Mouse (Mus musculus) midbrain, embryonic 14.5 days (tissue): ENCODE measurements around the gene Prox1. TPM values are rescaled to one million over a fixed set of nuclear protein-coding genes. Genes with fewer than 3 reads are reported as not detected.

Experiments
- ATAC-seq: fragments of 200-750 bp; cut with Nextera tagmentation; 2 replicates; pipeline ENCODE4 v1.8.0; 2017; ENCODE audit warnings: moderate number of reproducible peaks, moderate library complexity; ENCODE audit not compliant: low FRiP score, low TSS enrichment
- DNase-seq: peaks from one replicate; pipeline ENCODE4 v3.0.0-alpha.2; 2015
- H3K27ac ChIP-seq: fragments of 300-500 bp; sonication (generic); replicated peaks from 2 replicates; pipeline ENCODE4 v1.5.1; 2014; ENCODE audit warnings: mild to moderate bottlenecking, low read depth, low read length, moderate library complexity
- H3K27me3 ChIP-seq: fragments of 300-500 bp; sonication (generic); 2 replicates; pipeline ENCODE4 v1.6.1; 2014; ENCODE audit warnings: low read length, control low read depth, mixed read lengths; ENCODE audit not compliant: control insufficient read depth, insufficient read depth
- H3K36me3 ChIP-seq: fragments of 300-500 bp; sonication (generic); 2 replicates; pipeline ENCODE4 v1.6.1; 2014; ENCODE audit warnings: low read length, control low read depth; ENCODE audit not compliant: control insufficient read depth, insufficient read depth
- H3K4me1 ChIP-seq: fragments of 300-500 bp; sonication (generic); 2 replicates; pipeline ENCODE4 v1.6.1; 2014; ENCODE audit warnings: mild to moderate bottlenecking, antibody characterized with exemption, low read length, control low read depth; ENCODE audit not compliant: control insufficient read depth, insufficient read depth
- H3K4me2 ChIP-seq: fragments of 300-500 bp; sonication (generic); 2 replicates; pipeline ENCODE4 v1.6.1; 2014; ENCODE audit warnings: mild to moderate bottlenecking, low read length, moderate library complexity
- H3K4me3 ChIP-seq: fragments of 300-500 bp; sonication (generic); replicated peaks from 2 replicates; pipeline ENCODE4 v1.5.1; 2014; ENCODE audit warnings: low read depth, low read length
- H3K9ac ChIP-seq: fragments of 300-500 bp; sonication (generic); replicated peaks from 2 replicates; pipeline ENCODE4 v1.6.1; 2014; ENCODE audit warnings: mild to moderate bottlenecking, low read length, moderate library complexity
- H3K9me3 ChIP-seq: fragments of 300-500 bp; sonication (generic); 2 replicates; pipeline ENCODE4 v1.6.1; 2016; ENCODE audit warnings: low read length, control low read depth, mixed read lengths; ENCODE audit not compliant: control insufficient read depth
- WGBS: fragments of 180-500 bp; shearing (Covaris S2); extraction: QIAGEN DNeasy Blood & Tissue Kit; methylation state at CpG from one replicate; pipeline ENCODE4 v1.1.7; 2014; 5-methylcytosine and 5-hydroxymethylcytosine counted together
- polyA plus RNA-seq: library from polyadenylated mRNA; unstranded; fragments of >200 nt; fragmentation: Nextera tagmentation; extraction: Ambion mirVana; gene quantifications from 2 replicates; pipeline ENCODE4 v1.2.1, GENCODE M21; 2014

Prox1 gene
- polyA plus RNA-seq, 1 experiment from 2014 or later = 10.7 TPM

DNA sequence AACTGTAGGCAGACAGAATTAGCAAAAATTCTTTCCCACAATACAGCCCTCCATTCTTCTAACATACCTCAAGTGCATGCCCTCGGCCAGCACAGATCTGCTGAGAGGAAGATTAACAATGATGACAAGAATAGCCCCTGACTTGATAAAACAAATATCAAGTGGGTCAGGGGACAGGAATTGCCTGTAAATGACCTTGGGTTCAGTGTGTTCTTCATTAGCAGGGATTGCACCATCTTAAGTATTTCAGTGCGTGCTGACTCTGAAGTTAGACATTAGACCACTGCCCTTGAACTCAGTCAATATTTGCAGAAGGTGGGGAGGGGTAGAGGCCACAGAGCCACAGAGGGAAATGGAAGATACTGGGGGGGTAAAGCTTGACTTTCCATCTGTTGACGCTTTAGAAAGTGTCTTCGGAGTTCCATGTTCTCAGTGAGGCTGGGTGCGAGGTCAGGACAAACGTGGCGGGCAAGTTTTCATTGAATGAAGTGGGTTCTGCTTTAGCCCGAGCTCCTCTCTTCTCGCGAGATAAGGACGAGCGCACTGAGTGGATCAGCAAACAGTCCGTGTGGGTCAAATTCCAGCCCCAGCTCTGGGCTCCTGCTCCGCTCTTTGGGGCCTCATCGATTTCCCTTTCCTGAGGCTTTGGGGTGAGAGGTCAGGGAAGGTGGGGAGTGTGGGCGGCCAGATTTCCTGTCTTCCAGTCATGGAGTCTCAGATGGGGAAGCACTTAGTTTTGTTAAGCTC, 63.7 kb downstream of the Prox1 start:
- H3K36me3 ChIP-seq = no peaks in the 10 kb centered on the region
- ATAC-seq (no peak), DNase-seq (no peak)
- H3K27me3 ChIP-seq = no peaks in the 10 kb centered on the region
- H3K4me2 ChIP-seq = no peak overlapping the region
- H3K4me1 ChIP-seq = no peaks in the 10 kb centered on the region
- WGBS = 86% methylated on average over 16 of the region's 16 CpGs
- no peak overlapping the region for H3K27ac ChIP-seq
- no peak overlapping the region for H3K9ac ChIP-seq
- H3K4me3 ChIP-seq = no peak overlapping the region
- no peaks in the 10 kb centered on the region; the same call in none of the 2 replicates for H3K9me3 ChIP-seq

DNA sequence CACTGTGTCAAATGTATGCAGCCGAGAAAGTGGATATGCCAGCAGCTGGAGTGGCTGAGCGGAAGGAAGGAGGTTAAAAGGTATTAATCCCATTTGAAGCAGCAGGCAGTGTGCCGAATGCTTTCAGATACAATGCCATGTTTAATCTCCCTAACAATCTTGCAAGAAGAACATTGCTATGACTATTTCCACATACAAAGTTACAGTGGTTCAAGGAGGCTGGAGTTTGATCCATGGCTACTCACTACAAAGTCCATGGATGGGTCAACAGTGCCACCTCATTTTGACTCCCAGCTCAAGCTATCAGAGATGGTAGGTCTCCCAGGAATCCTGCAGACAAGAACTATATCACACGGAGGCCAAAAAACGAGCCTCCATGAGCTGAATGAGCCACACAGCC, 64.5 kb downstream of the Prox1 start:
- H3K9me3 ChIP-seq = no peaks in the 10 kb centered on the region; the same call in none of the 2 replicates
- H3K27me3 ChIP-seq = no peaks in the 10 kb centered on the region
- no peak overlapping the region for H3K4me3 ChIP-seq
- 44% methylated on average over 5 of the region's 5 CpGs for WGBS
- no peak overlapping the region for H3K4me2 ChIP-seq
- ATAC-seq = no peak
- H3K9ac ChIP-seq = no peak overlapping the region
- DNase-seq = no peak
- no peaks in the 10 kb centered on the region for H3K4me1 ChIP-seq
- H3K27ac ChIP-seq = no peak overlapping the region
- no peaks in the 10 kb centered on the region for H3K36me3 ChIP-seq

DNA sequence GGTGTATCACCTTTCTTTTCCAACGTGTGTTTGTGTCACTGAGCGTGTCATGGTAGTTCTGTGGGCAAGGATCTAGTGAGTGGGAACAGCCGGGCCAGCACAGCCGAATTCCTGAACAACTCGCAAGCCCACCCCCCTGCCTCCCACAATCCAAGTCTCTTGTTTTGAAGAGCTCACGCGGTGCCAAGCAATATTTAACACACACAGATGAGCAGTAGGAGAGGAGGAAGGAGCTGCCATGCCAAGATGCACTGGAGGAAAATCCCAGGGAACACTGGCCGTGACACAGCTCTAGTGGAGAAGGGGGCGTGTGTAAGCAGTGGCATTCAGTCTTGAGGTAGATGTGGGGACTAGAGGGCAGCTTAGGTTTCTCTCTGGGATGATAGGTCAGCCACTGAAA, 77.2 kb downstream of the Prox1 start:
- H3K4me3 ChIP-seq = no peak overlapping the region
- no peak overlapping the region for H3K27ac ChIP-seq
- no peaks in the 10 kb centered on the region for H3K36me3 ChIP-seq
- no peak overlapping the region for H3K4me2 ChIP-seq
- ATAC-seq (no peak), DNase-seq (no peak)
- no peaks in the 10 kb centered on the region for H3K9me3 ChIP-seq
- H3K4me1 ChIP-seq = no peaks in the 10 kb centered on the region
- no peaks in the 10 kb centered on the region for H3K27me3 ChIP-seq
- 82% methylated on average over 9 of the region's 9 CpGs for WGBS
- H3K9ac ChIP-seq = no peak overlapping the region

DNA sequence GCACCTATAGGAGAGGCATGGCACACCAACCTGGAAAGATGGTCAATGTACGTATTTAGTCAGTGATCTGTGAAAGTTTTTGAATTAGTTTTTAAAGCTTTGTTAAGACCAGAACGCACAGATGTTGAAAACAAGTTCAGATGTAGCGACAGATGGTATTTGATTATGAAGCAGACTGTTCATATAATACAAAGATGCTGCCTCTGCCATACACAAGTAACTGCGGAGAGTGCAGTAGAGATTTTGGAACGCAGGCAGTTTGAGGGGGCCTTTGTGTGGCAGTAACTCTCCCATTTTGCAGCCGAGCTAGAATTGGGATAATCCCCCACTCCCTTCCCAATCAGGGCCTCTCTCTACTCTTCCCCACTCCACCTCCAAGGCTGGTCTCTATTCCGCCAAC, 78.4 kb downstream of the Prox1 start:
- H3K4me2 ChIP-seq = no peak overlapping the region
- H3K27me3 ChIP-seq = no peaks in the 10 kb centered on the region
- H3K9ac ChIP-seq = no peak overlapping the region
- no peak for ATAC-seq
- 80% methylated on average over 7 of the region's 7 CpGs for WGBS
- no peak overlapping the region for H3K27ac ChIP-seq
- H3K36me3 ChIP-seq = no peaks in the 10 kb centered on the region
- no peak overlapping the region for H3K4me3 ChIP-seq
- no peaks in the 10 kb centered on the region for H3K9me3 ChIP-seq
- DNase-seq = no peak
- H3K4me1 ChIP-seq = no peaks in the 10 kb centered on the region

DNA sequence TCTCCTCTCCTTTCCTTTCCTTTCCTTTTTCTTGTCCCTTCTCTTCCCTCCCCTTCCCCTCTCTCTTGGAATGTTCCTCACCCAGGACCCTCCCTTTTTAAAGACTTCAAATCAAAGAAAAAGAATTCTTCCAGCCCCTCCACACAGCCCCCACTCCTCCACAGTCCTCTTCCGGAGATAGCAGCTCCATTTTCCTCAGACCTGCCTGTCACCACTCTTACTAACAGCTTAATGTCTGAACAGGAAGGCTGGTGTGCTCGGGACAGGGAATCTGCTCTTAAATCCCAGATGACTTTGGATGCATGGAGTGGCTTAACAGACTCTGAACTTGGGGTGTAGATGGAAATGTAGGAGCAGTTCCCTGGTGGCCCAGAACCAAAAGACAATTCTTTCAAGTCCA, 81.6 kb downstream of the Prox1 start:
- DNase-seq = no peak
- Histone ChIP-seq H3K4me1 (no peaks in the 10 kb centered on the region), H3K27me3 (no peaks in the 10 kb centered on the region), H3K27ac (no peak overlapping the region), H3K9me3 (no peaks in the 10 kb centered on the region), H3K9ac (no peak overlapping the region), H3K36me3 (no peaks in the 10 kb centered on the region), H3K4me3 (no peak overlapping the region), H3K4me2 (no peak overlapping the region)
- 48% methylated on average over 2 of the region's 2 CpGs for WGBS
- no peak for ATAC-seq

DNA sequence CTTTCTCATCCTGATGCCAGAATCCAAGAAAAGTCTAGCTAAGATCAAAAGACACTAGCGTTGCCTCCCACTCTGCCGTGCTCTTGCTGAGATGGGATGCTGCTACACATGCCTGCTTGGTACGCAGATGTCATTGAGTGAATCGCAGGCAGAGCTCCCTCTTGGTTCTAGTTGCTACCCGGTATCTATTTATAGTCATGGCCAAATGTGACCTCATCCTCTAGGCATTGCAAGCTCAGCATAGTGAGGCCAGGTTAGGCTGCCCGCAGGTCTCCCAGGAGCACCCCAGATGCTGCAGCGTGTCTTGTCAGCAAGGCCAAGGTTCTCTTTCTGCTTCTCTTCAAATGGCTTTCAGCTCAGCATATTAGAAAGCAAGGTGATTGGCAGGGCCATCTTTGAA, 84.8 kb downstream of the Prox1 start:
- H3K9me3 ChIP-seq = no peaks in the 10 kb centered on the region
- H3K36me3 ChIP-seq = no peaks in the 10 kb centered on the region
- WGBS = 90% methylated on average over 7 of the region's 7 CpGs
- no peaks in the 10 kb centered on the region for H3K4me1 ChIP-seq
- no peak overlapping the region for H3K9ac ChIP-seq
- ATAC-seq (no peak), DNase-seq (no peak)
- H3K4me2 ChIP-seq = no peak overlapping the region
- no peak overlapping the region for H3K4me3 ChIP-seq
- no peak overlapping the region for H3K27ac ChIP-seq
- no peaks in the 10 kb centered on the region for H3K27me3 ChIP-seq

DNA sequence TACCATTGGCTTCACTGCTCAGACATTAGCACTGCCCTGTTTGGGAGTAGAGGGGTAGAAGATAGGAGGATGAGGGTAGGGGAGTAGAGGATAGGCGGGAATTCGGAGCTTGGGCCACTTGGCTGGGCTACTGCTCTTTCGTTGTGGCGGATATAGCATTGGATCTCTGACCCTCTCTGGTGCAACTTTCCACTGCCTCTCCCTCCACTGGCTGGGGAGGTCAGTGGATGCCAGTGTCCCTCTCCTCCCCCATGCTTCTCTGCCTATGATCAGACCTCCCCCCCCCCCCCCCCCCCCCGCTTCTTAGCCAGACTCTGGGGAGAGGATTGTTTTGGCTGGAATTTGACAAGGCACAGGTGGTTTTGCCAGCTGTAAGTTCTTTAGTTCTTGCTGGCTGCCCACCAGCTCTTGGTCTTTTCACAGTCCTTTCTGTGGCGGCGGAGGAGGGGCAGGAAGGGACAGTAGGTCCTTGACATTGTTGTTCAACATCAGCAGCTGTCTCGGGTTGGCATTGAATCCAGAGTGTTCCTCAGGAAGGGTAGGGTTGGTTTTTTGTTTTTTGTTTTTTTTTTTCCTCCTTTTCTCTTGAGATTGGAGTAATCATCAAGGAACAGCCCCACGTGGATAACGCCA, 90.8 kb downstream of the Prox1 start:
- no peak overlapping the region for H3K27ac ChIP-seq
- no peak overlapping the region for H3K9ac ChIP-seq
- DNase-seq (no peak), ATAC-seq (no peak)
- no peaks in the 10 kb centered on the region for H3K9me3 ChIP-seq
- no peak overlapping the region for H3K4me2 ChIP-seq
- H3K4me1 ChIP-seq = no peaks in the 10 kb centered on the region
- WGBS = 90% methylated on average over 9 of the region's 10 CpGs
- no peaks in the 10 kb centered on the region for H3K36me3 ChIP-seq
- no peak overlapping the region for H3K4me3 ChIP-seq
- no peaks in the 10 kb centered on the region for H3K27me3 ChIP-seq

DNA sequence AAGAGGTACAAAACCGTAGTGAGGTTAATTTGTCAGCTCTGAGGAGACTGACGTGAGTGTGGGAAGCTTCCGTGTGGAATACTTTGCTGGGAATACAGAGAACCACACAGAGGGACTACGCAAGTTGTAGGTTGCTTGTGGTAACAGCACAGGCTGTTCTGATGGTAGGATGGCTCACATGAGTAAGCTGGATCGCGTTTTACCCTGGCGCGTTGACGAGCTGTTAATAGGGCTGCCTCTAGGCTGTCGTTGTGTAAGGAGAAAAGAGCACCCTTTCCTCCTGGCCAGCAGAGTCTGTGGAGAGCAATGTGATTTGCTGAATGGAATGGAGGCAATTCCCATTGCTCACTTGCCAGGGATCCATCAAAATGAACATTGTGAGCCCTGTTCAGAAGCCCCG, 93.9 kb downstream of the Prox1 start:
- DNase-seq = no peak
- Histone ChIP-seq H3K36me3 (no peaks in the 10 kb centered on the region), H3K9ac (no peak overlapping the region), H3K27me3 (no peaks in the 10 kb centered on the region), H3K27ac (no peak overlapping the region), H3K9me3 (no peaks in the 10 kb centered on the region), H3K4me1 (no peaks in the 10 kb centered on the region), H3K4me3 (no peak overlapping the region), H3K4me2 (no peak overlapping the region)
- WGBS = 91% methylated on average over 11 of the region's 11 CpGs
- ATAC-seq = no peak
